Mouse (Mus musculus) E14TG2a.4 (cell line): ENCODE results near the gene Slc4a4.

ENCODE experiments used
- CTCF ChIP-seq: conservative IDR thresholded peaks from 2 replicates; pipeline ENCODE4 v1.5.1; 2014; ENCODE audit warnings: low read length
- POU5F1 ChIP-seq: IDR thresholded peaks from 2 replicates; pipeline ENCODE4 v1.6.1; 2014; ENCODE audit warnings: low read length, borderline replicate concordance

- TF ChIP-seq CTCF (no peak), POU5F1 (no peak)
Observed at GRCm38 (mm10) chr5:88885503-88885902, 1.1 kb upstream of the Slc4a4 start.
